Mouse (Mus musculus) MEL (cell line): Measurements from ENCODE around the gene Cdc14b.

ENCODE experiments used
- NELFE ChIP-seq: IDR thresholded peaks from 2 replicates; pipeline ENCODE4 v1.6.1; 2011; ENCODE audit warnings: low read depth, low read length, improper control_type of control experiment
- TCF12 ChIP-seq: IDR thresholded peaks from 2 replicates; pipeline ENCODE4 v1.6.1; 2014; ENCODE audit warnings: low read depth, mild to moderate bottlenecking, inconsistent platforms, low read length, improper control_type of control experiment, moderate library complexity

DNA sequence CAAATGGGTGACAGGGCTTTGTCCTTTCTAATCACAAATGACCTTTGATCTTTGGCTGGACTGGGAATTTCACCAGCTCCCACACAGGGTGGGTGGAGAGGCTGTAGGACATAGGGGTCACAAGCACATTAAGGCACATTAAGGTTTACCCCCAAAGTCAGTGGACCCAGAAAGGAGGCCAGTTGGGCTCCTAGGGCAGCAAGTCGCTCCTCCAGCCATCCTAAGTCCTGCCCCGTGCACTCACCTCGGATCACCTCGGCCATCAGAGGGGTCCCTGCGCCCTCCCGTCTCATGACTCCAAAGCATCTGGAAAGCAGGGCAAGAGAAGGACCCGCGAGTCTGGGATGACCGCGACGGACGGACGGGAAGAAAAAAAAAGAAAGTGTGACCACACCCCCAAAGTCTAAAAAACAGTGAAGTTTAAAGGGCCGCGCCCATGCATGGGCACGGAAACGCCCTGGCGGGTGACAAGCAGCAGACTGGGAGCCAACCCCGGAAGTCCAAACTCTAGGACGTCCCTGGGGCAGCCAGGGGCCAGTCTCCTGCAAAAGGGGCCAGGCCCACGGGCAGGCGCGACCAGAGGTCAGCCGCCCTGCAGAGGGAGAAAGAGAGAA is 26.8 kb downstream of the Cdc14b start:
- TF ChIP-seq TCF12 (0 out of 2 replicates have a peak, but pooled peaks have one; percentile 3), NELFE (no peak)
